Mouse (Mus musculus): Measurements from ENCODE around the gene Gcgr. TPM values are rescaled to one million over a fixed set of nuclear protein-coding genes. Genes with fewer than 3 reads are reported as not detected.
A peak's percentile ranks its signal among the peaks of the same experiment; 100 is the strongest.

The Gcgr gene
- total and polyA plus RNA-seq, 2 experiments from 2014 or later: 0.22 TPM; not detected in 1

DNA sequence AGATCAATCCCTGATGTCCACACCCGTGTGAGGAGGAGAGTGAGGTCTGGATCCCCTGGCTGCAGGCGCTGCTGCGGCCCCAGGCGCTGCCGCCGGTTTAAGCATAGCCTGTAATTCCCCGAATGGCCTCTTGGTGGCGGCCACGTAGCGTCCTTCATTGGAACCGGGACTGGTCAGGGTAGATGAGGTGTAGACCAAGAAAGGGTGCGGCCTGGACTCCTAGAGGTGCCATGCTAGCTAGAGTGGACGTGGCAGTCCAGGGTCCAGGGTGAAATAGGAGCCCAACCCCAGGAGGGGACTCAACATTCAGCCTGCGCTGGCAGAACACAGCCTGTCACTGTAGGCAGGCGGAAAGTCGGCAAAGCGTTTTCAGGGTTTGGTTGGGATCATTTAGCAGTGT lies 14.9 kb upstream of the Gcgr start:
- H3K4me3 ChIP-seq (ENCODE audit: low read depth, low read length): no peak overlapping the region
- H3K9me3 ChIP-seq (ENCODE audit: low read length): no peaks in the 10 kb centered on the region
- peak; percentile 84 for DNase-seq
- no peak overlapping the region for H3K27ac ChIP-seq (ENCODE audit: low read depth, low read length)
- peak; percentile 50 for ATAC-seq
- H3K9ac ChIP-seq: no peak overlapping the region
- TF ChIP-seq CTCF (IDR thresholded peaks at IDR 0.05; ENCODE audit: low read depth): peak; percentile 97
- H3K4me1 ChIP-seq (ENCODE audit: insufficient read depth): no peaks in the 10 kb centered on the region
- WGBS: 17% methylated on average over 17 of the region's 17 CpGs
- no peak overlapping the region for H3K4me2 ChIP-seq (ENCODE audit: low read depth)
- no peaks in the 10 kb centered on the region for H3K36me3 ChIP-seq (ENCODE audit: insufficient read depth)
- no peaks in the 10 kb centered on the region for H3K27me3 ChIP-seq (ENCODE audit: insufficient read depth, low read length)

DNA sequence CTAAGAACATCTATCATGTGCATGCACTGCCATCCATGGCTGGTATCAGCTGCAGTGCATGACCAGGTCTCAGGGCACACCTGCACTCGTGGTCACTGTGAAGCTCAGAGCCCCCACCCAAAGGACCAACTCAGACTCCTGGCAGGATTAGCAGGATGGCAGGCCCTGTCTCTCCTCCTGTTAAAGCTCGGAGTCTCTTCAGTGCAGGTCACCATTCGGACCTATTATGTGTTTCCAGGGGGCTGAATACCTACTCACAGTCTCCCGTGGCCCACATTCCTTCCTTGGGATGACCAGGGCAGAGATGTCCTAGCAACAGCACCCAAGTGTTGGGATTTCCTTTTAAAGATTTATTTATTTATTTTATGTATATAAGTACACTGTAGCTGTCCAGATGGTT lies 13.4 kb upstream of the Gcgr start:
- Histone ChIP-seq H3K9ac (no peak overlapping the region), H3K4me3 (ENCODE audit: low read depth, low read length) (no peak overlapping the region), H3K27ac (ENCODE audit: low read depth, low read length) (no peak overlapping the region), H3K4me1 (ENCODE audit: insufficient read depth) (no peaks in the 10 kb centered on the region), H3K36me3 (ENCODE audit: insufficient read depth) (no peaks in the 10 kb centered on the region), H3K27me3 (ENCODE audit: insufficient read depth, low read length) (no peaks in the 10 kb centered on the region), H3K4me2 (ENCODE audit: low read depth) (no peak overlapping the region), H3K9me3 (ENCODE audit: low read length) (no peaks in the 10 kb centered on the region)
- ATAC-seq: no peak
- 75% methylated on average over 4 of the region's 4 CpGs for WGBS
- no peak for TF ChIP-seq CTCF (IDR thresholded peaks at IDR 0.05; ENCODE audit: low read depth)
- no peak for DNase-seq

- WGBS: 67% methylated on average over 6 of the region's 6 CpGs
- ATAC-seq: no peak
- Histone ChIP-seq H3K9ac (no peak overlapping the region), H3K9me3 (ENCODE audit: low read length) (no peaks in the 10 kb centered on the region), H3K27ac (ENCODE audit: low read depth, low read length) (no peak overlapping the region), H3K4me1 (ENCODE audit: insufficient read depth) (no peaks in the 10 kb centered on the region), H3K27me3 (ENCODE audit: insufficient read depth, low read length) (no peaks in the 10 kb centered on the region), H3K4me3 (ENCODE audit: low read depth, low read length) (no peak overlapping the region), H3K4me2 (ENCODE audit: low read depth) (no peak overlapping the region), H3K36me3 (ENCODE audit: insufficient read depth) (no peaks in the 10 kb centered on the region)
- no peak for TF ChIP-seq CTCF (IDR thresholded peaks at IDR 0.05; ENCODE audit: low read depth)
- DNase-seq: no peak
Observed at GRCm38 (mm10) chr11:120518027-120518426, 12.5 kb upstream of the Gcgr start.

GRCm38 (mm10) chr11:120518558-120518957 lies 11.9 kb upstream of the Gcgr start:
- H3K4me1 ChIP-seq (ENCODE audit: insufficient read depth): no peaks in the 10 kb centered on the region
- 72% methylated on average over 6 of the region's 6 CpGs for WGBS
- TF ChIP-seq CTCF (IDR thresholded peaks at IDR 0.05; ENCODE audit: low read depth): no peak
- no peak overlapping the region for H3K27ac ChIP-seq (ENCODE audit: low read depth, low read length)
- no peak for ATAC-seq
- no peaks in the 10 kb centered on the region for H3K36me3 ChIP-seq (ENCODE audit: insufficient read depth)
- H3K9ac ChIP-seq: no peak overlapping the region
- no peak overlapping the region for H3K4me3 ChIP-seq (ENCODE audit: low read depth, low read length)
- no peaks in the 10 kb centered on the region for H3K27me3 ChIP-seq (ENCODE audit: insufficient read depth, low read length)
- no peak for DNase-seq
- no peak overlapping the region for H3K4me2 ChIP-seq (ENCODE audit: low read depth)
- no peaks in the 10 kb centered on the region for H3K9me3 ChIP-seq (ENCODE audit: low read length)

GRCm38 (mm10) chr11:120519738-120520137 lies 10.8 kb upstream of the Gcgr start:
- no peaks in the 10 kb centered on the region for H3K9me3 ChIP-seq (ENCODE audit: low read length)
- no peak overlapping the region for H3K27ac ChIP-seq (ENCODE audit: low read depth, low read length)
- TF ChIP-seq CTCF (IDR thresholded peaks at IDR 0.05; ENCODE audit: low read depth): no peak
- DNase-seq (no peak), ATAC-seq (no peak)
- H3K36me3 ChIP-seq (ENCODE audit: insufficient read depth): no peaks in the 10 kb centered on the region
- H3K9ac ChIP-seq: no peak overlapping the region
- H3K4me3 ChIP-seq (ENCODE audit: low read depth, low read length): no peak overlapping the region
- no peak overlapping the region for H3K4me2 ChIP-seq (ENCODE audit: low read depth)
- H3K27me3 ChIP-seq (ENCODE audit: insufficient read depth, low read length): no peaks in the 10 kb centered on the region
- no peaks in the 10 kb centered on the region for H3K4me1 ChIP-seq (ENCODE audit: insufficient read depth)
- 38% methylated on average over 9 of the region's 9 CpGs for WGBS

DNA sequence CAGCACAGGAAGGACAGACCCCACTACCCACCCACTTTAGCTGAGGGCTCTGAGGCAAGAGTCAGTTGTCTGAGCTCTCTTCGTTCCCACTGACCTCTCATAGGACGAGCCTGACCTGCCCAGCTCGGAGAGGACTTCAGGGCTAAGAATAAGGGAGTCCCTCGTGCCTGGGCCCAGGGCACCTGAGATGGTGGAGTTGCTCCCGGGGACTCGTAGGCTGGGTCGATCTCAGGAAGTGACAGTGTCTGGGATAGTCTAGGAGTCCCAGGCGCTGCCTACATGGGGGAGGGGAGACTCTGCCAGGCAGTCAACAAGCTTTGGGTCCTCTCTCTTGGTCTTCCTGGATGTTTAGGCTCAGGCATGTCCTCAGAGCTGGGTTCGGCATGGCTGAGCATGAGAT lies 10.0 kb upstream of the Gcgr start:
- H3K4me2 ChIP-seq (ENCODE audit: low read depth): no peak overlapping the region
- H3K27me3 ChIP-seq (ENCODE audit: insufficient read depth, low read length): no peaks in the 10 kb centered on the region
- TF ChIP-seq CTCF (IDR thresholded peaks at IDR 0.05; ENCODE audit: low read depth): no peak
- no peak for ATAC-seq
- H3K36me3 ChIP-seq (ENCODE audit: insufficient read depth): no peaks in the 10 kb centered on the region
- DNase-seq: no peak
- 0 out of 2 replicates have a peak overlapping the region, but pooled peaks have one; percentile 15 for H3K27ac ChIP-seq (ENCODE audit: low read depth, low read length)
- 72% methylated on average over 9 of the region's 9 CpGs for WGBS
- no peaks in the 10 kb centered on the region for H3K4me1 ChIP-seq (ENCODE audit: insufficient read depth)
- H3K9ac ChIP-seq: no peak overlapping the region
- no peaks in the 10 kb centered on the region for H3K9me3 ChIP-seq (ENCODE audit: low read length)
- H3K4me3 ChIP-seq (ENCODE audit: low read depth, low read length): no peak overlapping the region

- DNase-seq: peak; percentile 63
- H3K4me1 ChIP-seq (ENCODE audit: insufficient read depth): no peaks in the 10 kb centered on the region
- H3K27me3 ChIP-seq (ENCODE audit: insufficient read depth, low read length): no peaks in the 10 kb centered on the region
- no peak overlapping the region for H3K4me2 ChIP-seq (ENCODE audit: low read depth)
- H3K36me3 ChIP-seq (ENCODE audit: insufficient read depth): no peaks in the 10 kb centered on the region
- peak overlapping the region; percentile 18; the same call in 1 of the 2 replicates for H3K9ac ChIP-seq
- 0 out of 2 replicates have a peak overlapping the region, but pooled peaks have one; percentile 15 for H3K27ac ChIP-seq (ENCODE audit: low read depth, low read length)
- no peak overlapping the region for H3K4me3 ChIP-seq (ENCODE audit: low read depth, low read length)
- ATAC-seq: no peak
- H3K9me3 ChIP-seq (ENCODE audit: low read length): no peaks in the 10 kb centered on the region
- 61% methylated on average over 5 of the region's 5 CpGs for whole genome bisulfite sequencing
- no peak for TF ChIP-seq CTCF (IDR thresholded peaks at IDR 0.05; ENCODE audit: low read depth)
Observed at GRCm38 (mm10) chr11:120520967-120521540, 9.4 kb upstream of the Gcgr start.
